Mouse (Mus musculus): ENCODE measurements around the gene Arid3c. TPM values are rescaled to one million over a fixed set of nuclear protein-coding genes. Genes with fewer than 3 reads are reported as not detected.
"Not testable (repeated sequence)": the region's sequence is repeated elsewhere in the genome, so short reads cannot be mapped to it uniquely, and the experiment has no call there.

Arid3c gene
- total and polyA plus RNA-seq, 3 experiments = not detected

DNA sequence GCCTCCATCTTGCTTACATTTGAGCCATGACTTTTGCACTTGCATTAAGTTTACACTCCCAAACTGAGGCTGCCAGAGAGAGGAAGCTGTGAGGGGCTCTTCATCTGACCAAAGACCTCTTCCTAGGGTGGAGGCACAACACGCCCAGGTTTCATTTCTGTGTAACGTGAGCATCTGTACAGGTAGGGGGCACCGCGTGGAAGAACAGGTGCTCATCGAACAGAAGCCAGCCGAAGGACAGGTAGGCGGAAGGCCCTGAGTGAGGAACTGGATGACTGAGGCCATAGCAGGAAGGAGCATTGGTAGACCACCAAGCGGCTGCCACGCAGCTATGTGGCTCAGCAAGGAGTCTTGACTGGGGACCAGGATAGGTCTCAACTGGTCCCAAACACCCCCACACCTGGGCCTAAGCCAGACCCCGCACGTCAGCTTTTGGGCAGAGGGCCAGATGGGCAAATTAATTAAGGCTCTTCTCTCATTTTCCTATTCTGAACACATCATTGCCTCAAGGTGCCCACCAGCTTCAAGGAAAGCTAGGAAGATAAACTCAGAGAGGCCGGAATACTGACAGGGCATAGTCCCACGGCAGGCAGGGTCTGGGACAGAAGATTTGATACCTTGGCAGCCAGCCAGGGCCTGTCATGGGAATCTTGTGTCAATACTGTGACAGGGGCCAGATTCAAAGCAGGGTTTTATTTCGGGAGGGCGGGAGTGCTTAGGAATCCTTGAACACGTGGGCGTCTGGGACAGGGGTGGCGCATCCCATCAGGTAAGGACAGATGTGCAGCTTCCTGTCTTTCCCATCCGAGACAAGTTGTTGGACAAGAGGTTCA is 24.8 kb downstream of the Arid3c start:
- no peak for DNase-seq

DNA sequence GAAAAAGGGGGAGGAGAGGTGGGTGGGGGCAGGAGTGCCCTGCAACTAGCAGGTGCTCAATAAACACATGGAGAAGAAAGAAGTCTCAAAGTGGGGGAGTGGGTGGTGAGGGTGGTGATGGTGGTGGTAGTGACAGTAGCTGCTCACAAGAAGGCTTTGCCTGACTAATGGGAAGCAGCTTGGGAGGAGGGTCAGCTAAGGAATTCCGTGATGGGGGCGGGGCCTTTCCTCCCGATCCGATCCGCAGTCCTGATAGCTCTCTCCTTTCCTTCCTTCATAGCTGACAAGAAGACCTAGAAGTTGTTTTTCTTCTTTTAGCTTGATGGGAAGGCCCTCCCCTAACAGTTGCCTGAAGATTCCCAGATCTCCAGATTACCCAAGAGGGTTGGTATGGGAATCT is 26.3 kb downstream of the Arid3c start:
- no peak for DNase-seq

DNA sequence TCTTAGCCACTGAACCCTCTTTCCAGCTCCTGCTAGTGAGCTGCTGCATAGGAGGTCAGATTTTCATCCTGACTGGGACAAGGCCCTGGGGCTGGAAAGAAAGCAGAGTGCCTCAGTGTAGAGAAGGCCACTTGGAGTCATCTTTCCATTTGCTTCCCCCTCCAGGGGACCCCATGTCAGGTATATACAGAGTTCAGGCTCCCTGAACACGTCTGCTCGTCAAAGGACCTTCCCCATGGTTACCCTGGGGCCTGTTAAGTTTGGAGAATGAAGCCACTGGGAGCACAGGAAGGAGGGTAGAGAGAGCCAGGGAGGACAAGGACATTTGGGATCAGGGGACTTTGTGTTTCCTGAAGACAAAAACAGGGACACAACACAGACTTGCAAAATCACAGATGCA is 28.7 kb downstream of the Arid3c start:
- not testable (repeated sequence) for DNase-seq

DNA sequence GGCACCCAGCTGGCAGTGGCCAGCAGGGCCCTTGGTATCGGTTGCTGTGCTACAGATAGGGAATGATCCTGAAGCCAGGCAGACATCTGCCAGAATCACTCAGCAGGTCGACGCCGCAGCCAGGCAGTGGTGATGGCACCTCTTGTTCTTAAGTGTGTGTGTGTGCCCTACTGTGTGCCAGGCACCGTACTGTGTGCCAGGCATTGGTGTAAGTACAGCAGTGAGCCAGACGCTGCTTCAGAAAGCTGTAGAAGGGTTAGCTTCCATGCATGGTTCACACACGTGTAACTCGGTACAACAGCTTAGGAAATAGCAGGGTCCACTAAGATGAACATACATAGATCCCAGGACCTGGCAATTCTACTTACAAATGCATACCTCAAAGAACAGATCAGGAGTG is 30.7 kb downstream of the Arid3c start:
- not testable (repeated sequence) for DNase-seq

DNA sequence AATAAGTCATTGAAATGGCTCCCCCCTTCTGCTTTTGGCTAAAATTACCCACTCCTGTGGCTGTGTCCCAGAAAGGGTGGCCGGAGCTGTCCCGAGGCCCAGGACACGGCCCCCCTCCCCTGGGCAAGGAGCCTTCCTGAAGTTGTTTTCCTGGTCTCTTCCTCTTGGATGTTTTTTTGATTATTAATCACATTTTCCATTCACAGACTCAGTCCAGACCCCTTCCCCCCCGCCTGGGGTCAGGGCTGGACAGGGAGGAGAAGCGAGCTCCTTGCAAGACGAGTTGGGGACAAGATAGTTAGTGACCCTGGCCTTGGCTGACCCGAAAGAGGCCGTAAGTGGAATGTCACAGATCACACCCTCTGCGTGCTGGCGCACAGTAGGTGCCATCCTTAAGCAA is 31.2 kb downstream of the Arid3c start, which contains the start of gene Il11ra1:
TSS of gene Il11ra1 (plus strand) at position 207 of the 400 bp plus-strand sequence.
- not testable (repeated sequence) for DNase-seq

DNA sequence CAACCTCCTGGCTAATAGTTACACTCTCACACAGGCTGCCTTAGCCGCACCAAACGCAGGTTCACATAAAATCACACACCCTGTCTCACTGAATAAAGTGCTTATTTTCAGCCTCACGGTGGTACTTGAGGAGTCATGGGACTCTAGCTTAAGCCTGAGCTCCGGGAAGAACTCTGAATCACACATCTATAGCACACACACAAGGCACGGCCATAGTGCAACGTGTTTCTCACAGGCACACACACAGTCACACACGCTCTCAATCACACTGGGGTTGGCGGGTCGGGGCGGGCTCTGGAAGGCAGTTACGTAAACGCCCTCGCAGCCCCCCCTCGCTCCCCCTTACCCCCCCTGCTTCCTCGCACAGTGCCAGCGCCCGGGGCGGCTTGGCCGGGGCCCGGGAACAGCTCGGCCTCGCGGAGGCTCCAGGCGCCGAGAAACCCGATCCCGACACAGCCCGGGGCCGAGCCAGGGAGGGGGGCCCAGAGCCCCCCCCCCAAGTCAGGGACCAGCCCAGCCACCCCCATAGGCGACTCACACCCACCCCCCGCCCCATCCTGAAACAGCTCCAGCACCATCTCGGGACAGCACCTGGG is 32.4 kb downstream of the Arid3c start:
- DNase-seq = peak; percentile 63

DNA sequence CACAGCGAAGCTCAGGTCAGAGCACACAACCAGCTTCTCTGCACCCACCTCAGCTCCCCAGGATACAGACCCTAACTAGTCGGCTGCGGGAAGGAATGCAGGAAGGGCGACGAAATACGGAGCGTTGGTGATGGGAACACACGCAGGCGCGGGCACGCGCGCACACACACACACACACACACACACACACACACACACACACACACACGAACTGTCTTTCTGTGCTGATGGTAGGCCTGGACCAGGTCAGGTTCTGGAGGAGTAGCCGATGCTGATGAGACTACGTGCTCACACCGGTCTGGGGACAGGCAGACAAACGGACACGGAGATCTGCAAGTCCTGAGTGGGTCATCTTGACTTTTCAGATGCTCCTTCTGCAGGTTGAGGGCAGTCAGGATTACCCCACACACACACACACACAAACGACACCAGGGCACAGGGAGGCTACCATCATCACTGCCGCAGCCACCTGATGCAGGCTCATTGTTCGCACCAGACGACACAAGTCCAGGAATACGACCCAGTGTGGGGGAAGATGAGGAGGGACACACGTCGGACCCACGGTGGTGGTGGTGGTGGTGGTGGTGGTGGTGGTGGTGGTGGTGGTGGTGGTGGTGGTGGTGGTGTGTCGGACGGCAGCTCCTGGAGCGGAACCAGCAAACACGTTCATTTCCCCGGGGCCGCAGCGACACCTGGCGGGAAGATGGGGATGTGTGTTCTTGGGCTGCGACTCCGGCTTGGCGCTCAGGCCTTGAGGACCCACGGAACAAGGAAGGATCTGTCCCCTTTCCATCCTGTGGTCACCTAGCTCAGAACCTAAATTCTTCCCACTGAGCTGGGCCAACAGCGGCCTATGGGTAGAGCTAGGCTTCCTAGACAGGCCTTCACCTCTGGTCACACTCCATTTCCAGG is 33.8 kb downstream of the Arid3c start, which contains the start of gene Cntfr:
TSS of gene Cntfr (minus strand) at position 160 of the 912 bp plus-strand sequence.
- DNase-seq = peak; percentile 87

DNA sequence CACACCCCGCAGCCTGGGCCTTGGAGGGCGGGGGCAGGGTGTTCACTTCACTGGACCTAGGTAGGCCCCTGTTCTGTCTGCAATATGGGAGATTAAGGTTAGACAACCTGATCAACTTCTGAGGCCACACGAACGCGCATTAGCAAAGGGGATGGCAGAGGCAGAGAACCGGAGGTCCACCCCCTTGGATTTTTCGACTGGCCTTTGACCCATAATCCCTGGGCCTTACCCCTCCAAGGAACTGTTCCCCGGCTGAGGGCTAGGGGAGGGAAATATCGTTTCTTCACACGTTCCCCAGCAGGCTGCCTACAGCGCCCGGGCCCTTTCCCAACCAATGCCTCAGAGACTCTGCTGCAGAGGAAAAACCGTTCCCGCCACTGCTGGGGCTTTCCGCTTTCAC is 34.5 kb downstream of the Arid3c start:
- not testable (repeated sequence) for DNase-seq

DNA sequence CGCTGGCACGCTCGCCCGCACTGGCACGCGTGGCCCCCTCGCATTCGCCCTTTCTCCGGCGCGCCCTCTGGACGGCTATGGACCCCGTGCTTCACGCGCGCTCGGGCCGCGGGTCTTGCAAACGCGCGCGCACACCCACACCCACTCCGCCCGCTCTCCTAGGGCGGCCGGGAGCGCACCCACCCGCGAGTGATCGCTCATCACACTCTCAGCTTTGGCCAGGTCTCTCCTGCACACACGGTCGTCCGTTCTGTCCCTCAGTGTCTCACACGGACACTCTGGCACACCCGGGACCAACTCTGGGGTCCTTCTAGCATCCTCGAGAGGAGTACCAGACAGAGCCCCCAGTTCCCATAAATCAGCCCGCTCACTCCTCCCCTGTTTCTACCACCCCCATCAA is 35.1 kb downstream of the Arid3c start:
- not testable (repeated sequence) for DNase-seq

DNA sequence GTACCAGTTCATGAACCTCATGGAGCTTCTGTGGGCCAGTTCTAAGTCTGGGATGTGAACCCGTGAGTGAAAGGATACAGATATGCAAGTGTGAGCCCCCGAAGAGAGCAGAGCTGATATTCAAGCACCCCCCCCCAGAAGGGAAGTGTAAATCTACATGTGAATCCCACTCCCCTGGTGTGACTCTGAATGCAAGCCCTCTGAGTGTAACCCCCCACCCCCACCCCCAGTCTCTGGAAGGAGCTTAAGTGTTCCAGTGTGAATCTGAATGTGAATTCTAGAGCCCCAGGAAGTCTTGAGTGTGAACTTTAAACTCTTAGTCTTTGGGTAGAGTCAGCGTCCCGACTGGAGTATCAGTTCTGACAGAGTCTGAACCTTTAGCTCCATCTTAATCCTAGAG is 37.4 kb downstream of the Arid3c start:
- not testable (repeated sequence) for DNase-seq

DNA sequence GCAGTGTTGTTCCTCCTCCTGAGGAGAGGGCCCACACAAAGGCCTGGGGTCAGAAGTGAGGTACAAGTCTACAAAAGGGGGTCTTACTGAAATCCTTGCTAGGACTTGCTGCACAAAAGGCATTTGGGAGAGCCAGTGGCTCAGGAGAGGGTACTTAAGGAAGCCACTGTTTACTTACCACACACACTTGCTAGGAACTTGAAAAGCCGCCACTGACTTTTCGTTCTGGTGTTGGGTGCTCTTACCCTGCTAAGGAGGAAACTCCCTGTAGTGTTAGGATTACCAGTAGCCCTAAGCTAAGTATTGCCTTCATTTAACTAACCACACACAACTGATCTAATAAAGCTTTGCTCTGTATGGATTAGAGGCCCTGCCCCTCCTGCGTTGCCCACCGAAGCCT is 40.9 kb downstream of the Arid3c start:
- DNase-seq = not testable (repeated sequence)

DNA sequence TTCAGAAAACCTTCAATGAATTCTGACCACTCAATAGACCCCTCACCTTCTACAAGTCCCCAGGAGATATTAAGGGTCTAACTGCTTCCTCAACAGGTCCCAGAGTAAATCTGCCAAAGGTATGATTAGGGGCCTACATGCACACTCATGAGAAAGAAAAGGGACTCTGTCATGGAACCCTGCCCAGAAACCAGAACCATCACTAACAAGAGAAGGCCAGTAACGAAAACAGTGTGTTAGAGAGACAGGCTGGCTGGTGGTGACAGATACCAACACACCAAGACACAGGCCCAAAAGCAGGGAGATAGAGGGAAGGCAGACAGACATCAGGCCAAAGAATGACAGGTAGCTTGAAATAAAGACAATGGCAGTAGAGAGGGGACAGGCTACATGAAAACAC is 42.4 kb downstream of the Arid3c start:
- DNase-seq = not testable (repeated sequence)

DNA sequence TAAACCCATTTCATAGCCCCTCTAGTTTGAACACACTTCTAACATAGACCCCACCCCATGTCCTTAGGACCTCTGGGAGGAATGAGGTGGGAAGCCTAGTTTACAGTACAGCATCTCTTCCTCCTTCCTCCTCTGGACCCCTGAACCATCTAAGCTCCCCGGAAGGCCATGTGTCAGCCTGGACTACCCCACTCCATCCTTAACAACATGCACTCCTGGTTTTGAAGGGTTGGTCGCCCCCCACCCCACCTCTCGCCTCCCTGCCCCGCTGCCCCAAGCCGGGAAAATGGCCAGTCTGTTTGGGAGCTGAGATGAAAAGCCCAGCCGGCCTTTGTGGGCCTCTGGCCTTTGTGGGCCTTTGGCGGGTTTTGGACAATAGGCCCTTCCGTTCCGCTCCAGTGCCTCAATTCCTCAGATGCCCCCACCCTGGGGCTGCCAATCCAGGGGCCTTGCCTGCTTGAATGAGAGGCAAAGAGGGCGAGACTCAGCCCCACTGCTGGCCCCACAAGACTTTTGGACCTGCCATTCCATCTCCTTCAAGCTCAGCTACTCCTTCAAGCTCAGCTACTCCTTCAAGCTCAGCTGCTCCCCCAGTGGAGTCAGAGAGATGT is 45.0 kb downstream of the Arid3c start:
- DNase-seq = not testable (repeated sequence)

DNA sequence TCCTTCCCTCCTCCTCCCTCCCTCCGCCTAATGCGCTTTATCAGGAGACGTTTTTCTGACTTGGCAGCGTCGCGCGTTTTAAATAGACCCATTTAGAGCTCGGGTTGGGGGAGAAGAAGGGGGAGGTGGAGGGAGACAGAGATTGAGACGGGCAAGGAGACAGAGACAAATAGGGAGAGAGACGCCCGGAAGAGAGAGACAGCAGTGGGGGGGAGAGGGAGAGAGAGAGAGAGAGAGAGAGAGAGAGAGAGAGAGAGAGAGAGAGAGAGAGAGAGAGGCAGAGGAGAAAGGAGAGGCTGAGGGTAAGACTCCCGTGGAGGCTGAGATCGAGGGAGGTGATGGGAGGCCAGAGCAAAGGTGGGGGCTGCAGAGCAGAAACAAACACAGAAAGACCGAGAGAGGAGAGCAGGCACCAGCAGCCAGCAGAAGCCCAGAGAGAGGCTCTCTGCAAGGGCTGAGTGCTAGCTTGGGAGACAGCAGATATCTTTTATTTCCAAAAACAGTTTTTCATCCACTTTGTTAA is 46.0 kb downstream of the Arid3c start:
- not testable (repeated sequence) for DNase-seq

DNA sequence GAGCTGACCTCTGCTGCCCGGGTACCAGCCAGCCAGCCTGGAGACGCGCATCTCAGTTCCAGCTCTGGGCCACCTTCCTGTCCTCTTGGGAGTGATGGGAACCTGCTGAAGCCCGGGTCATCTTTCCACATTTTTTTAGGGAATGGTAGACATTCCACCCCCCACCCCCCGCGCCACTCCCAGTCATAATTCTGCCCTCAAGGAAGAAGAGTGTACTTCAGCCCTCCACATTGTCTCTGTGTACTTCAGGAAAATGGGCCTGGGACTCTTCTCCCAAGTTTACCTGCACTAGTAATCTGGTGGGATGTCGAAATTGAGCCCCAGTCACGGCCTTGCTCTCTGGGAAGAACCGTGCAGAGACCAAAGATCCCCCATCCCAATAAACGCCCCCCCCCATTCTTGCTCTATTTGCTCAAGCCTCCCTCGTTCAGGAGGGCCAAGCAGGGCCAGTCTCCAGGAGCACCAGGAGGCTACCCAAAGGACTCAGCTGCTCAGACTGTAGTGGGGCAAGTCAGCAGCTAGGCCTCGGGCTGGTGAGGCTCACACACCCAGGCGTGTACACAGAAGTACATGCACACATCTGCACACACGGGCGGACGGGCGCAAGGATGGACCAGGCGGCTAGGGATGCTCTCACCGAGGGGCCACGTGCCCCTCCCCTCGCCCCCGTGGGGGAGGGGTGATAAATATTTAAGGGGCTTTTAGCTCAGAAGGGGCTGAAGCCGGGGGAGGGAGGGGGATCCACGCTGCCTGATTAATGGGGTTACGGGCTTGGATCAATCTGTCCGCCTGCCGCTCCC is 46.6 kb downstream of the Arid3c start:
- DNase-seq = not testable (repeated sequence)

DNA sequence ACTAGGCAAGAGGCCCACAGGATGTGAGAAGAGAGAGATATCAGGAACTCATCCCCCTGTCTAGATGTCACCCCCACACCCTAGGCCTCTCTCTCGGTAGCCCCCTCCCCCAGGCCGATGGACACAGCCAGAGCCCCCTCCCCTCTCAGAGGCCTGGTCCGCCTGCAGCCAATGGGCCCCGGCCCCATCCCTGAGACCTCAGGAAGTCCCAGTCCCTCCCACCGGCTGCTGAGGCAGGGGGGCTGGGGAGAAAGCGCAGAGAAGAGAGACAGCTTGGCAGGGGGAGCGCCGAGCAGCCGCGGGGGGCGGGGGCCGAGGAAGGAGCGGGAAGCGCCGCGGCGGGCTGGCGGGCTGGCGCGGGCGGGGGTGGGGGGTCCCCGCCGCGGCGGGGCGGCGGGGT is 47.6 kb downstream of the Arid3c start:
- not testable (repeated sequence) for DNase-seq

DNA sequence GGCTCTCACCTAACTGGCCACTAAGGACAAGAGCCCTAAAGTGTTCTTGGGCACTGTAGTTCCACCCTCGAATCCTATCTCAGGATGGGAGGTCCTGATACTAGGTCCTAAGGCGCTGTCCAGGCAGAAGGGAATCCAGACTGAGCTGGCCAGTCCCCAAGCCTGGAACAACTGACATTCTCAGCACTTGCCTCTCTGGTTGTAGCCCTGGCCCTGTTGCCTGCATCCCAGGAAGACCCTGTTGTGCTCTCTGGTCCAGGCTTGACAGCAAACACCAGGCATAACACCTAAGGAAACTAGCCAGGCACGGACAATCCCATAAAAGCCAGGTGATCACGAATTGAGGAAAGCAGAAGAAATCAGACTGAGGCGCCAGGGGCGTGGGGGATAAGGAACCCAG is 48.2 kb downstream of the Arid3c start:
- no peak for DNase-seq

DNA sequence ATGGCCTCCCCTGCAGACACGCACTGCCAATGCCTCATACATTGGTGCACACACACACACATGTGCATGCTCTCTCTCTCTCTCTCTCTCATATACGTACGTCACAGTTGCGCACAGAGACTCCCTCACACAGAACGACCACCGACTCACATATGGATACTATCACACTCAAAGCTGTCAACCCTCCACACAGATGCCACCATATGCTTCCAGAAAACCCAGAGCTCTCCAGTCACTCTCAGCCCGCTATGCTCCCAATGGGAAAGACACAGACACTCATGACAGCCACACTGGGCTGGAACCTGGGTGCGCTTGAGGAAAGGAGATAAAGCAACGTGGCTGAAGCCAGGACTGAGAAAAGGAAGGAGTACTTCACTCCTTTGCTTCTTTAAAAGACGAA is 49.0 kb downstream of the Arid3c start:
- DNase-seq = no peak

DNA sequence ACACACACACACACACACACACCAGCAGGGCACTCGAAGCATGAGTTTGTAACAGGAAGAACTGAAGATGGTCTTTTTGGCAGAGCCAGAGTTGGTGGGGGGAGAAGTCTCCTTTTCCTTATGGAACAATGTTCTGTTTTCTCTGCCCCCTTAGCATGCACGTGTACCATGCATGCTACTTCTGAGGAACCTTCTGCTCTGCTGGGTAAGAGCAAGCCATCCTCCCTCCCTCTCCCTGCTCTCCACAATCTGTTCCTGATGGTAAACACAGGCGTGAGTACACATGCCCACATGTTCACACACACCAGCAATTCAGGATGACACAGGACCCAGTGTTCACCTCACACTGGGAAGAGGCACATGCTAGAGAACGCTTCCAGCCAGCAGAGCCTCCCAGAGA is 49.8 kb downstream of the Arid3c start:
- DNase-seq = no peak

DNA sequence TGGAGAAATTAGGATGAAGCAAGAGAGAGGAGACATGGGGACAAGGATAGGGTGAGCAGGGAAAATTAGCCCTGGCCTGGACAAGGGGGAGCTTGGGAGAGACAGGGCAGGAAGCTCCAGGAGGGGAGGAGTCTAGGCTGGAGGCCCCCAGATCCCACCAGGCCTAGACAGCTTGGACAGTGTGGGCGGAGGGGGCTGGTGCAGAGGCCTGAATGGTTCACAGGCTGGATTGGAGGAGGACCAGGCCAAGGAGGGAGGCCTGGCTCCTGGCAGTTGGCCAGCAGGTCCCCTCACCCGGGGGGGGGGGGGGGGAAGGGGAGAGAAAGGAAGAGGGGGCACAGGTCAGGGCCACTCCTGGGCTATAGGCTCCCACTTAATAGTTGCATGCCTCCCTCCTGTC is 51.7 kb downstream of the Arid3c start:
- DNase-seq = no peak

DNA sequence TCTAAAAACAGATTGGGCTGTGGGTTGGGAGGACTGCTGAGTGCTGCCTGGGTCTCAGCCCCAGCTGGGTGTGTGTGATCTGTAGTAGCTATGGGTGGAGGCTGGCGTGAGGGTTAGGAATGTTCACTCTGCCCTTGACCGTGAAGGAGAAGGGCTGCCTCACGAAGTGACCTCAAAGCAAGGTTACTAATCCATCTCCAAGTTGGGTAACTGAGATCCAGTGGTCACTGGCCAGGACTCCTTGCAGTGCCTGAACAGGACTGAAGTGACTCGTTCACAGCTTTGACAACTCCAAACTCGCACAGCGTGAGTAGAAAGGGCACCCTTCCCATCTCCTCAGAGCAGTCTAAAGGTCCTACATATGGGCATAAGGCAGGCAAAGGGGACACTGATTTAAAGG is 52.1 kb downstream of the Arid3c start:
- peak; percentile 84 for DNase-seq

Measured in adrenal gland, adult 2 months (tissue).